Mouse (Mus musculus): ENCODE measurements around the gene Tex30.
A peak's percentile ranks its signal among the peaks of the same experiment; 100 is the strongest.

Gene Tex30

GRCm38 (mm10) chr1:44102259-44102717, at the start of gene Tex30:
Gene Tex30, minus strand, starts transcription at chr1:44102441.
- DNase-seq, result peak; percentile 99

GRCm38 (mm10) chr1:44148706-44149105, 46.5 kb upstream of the Tex30 start:
- DNase-seq, result no peak

GRCm38 (mm10) chr1:44147563-44148381, 45.5 kb upstream of the Tex30 start, which contains the start of gene Ercc5:
Gene Ercc5, plus strand, starts transcription at chr1:44147744.
- DNase-seq, result peak; percentile 99

GRCm38 (mm10) chr1:44142747-44143146, 40.5 kb upstream of the Tex30 start:
- peak; percentile 85 for DNase-seq

- DNase-seq, result no peak
Measured at GRCm38 (mm10) chr1:44140232-44140631, 38.0 kb upstream of the Tex30 start.

GRCm38 (mm10) chr1:44129929-44130581, 27.8 kb upstream of the Tex30 start:
- no peak for DNase-seq

- DNase-seq, result no peak
Measured at GRCm38 (mm10) chr1:44125590-44125989, 23.3 kb upstream of the Tex30 start.

GRCm38 (mm10) chr1:44122256-44122655, 20.0 kb upstream of the Tex30 start:
- no peak for DNase-seq

- DNase-seq, result no peak
Measured at GRCm38 (mm10) chr1:44120074-44120406, 17.8 kb upstream of the Tex30 start.

- DNase-seq, result peak; percentile 99
Measured at GRCm38 (mm10) chr1:44119201-44120073, 17.2 kb upstream of the Tex30 start.

GRCm38 (mm10) chr1:44118239-44119054, 16.2 kb upstream of the Tex30 start, which contains the start of the genes Kdelc1 and Bivm:
Gene Kdelc1, minus strand, starts transcription at chr1:44118808.
Gene Bivm, plus strand, starts transcription at chr1:44118957.
- peak; percentile 100 for DNase-seq

- DNase-seq, result no peak
Measured at GRCm38 (mm10) chr1:44117571-44117970, 15.3 kb upstream of the Tex30 start.

GRCm38 (mm10) chr1:44102939-44103338, 698 bp upstream of the Tex30 start:
- peak; percentile 88 for DNase-seq

- DNase-seq, result peak; percentile 93
Measured at GRCm38 (mm10) chr1:44101448-44102225, 604 bp downstream of the Tex30 start.

- peak; percentile 50 for DNase-seq
Measured at GRCm38 (mm10) chr1:44064625-44065024, 37.6 kb downstream of the Tex30 start.

- no peak for DNase-seq
Measured at GRCm38 (mm10) chr1:44063439-44063838, 38.8 kb downstream of the Tex30 start.

GRCm38 (mm10) chr1:44061836-44062235, 40.4 kb downstream of the Tex30 start, which contains the start of gene Gm8251:
Gene Gm8251, minus strand, starts transcription at chr1:44061936.
- no peak for DNase-seq

GRCm38 (mm10) chr1:44057805-44058204, 44.4 kb downstream of the Tex30 start:
- DNase-seq, result no peak

GRCm38 (mm10) chr1:44046556-44046955, 55.7 kb downstream of the Tex30 start:
- peak; percentile 76 for DNase-seq

- DNase-seq, result peak; percentile 69
Measured at GRCm38 (mm10) chr1:44045689-44046088, 56.6 kb downstream of the Tex30 start.

- DNase-seq, result no peak
Measured at GRCm38 (mm10) chr1:44042555-44042915, 59.7 kb downstream of the Tex30 start.

Data from heart, adult 11 months (tissue).